9 mouse cellular contexts compared by ENCODE assay signal in genomic region chr1:171470371-171470871, GRCm38 (mm10). TPM values are rescaled to one million over a fixed set of nuclear protein-coding genes. Genes with fewer than 3 reads are reported as not detected.
DNase-seq lines count a peak whose midpoint lies in the region; ATAC-seq and TF ChIP-seq lines count a peak whose summit lies in the region.
"Had no signal": no experiment of that assay in that cellular context is flagged by ENCODE, and none has a peak within 500 bp of the region (broad histone marks: within the 10 kb centered on the region; RNA-seq: fewer than 3 reads in every experiment).

No protein-coding gene starts in this region.

- intact Hi-C loops in gastrocnemius, adult 2 months (cut with DNase I): loop anchor here (2.0 to 10.0 kb wide), 2 partner anchors 56 to 96 kb away; partner anchors contain the start of genes Tstd1 and Usf1

- H3K27me3 ChIP-seq in lung, embryonic 16.5 days (ENCODE audit: control insufficient read depth, insufficient read depth, low read depth, low read length): no peaks in the 10 kb centered on the region
- H3K27me3 ChIP-seq: neural tube, embryonic 13.5 days had no signal

- peak; percentile 53 for DNase-seq in gastrocnemius, adult 2 months
- no peak for DNase-seq in gastrocnemius, postnatal 25 days
- peak; percentile 36 for DNase-seq in MN1 (ENCODE audit: low spot score)
- peak; percentile 68 to 80 for DNase-seq in cerebellum, postnatal 10 days
- peak; percentile 48 for DNase-seq in heart, adult 8-10 months (ENCODE audit: low spot score)
- peak; percentile 78 for DNase-seq in kidney, postnatal 10 days
- peak; percentile 41 for DNase-seq in spleen, adult 12 weeks (ENCODE audit: low spot score)

- H3K4me2 ChIP-seq in lung, embryonic 16.5 days (ENCODE audit: low read depth, low read length): no peak overlapping the region
- H3K4me2 ChIP-seq: neural tube, embryonic 13.5 days had no signal

- no peak overlapping the region for H3K4me3 ChIP-seq in gastrocnemius, adult 2 months
- no peak overlapping the region for H3K4me3 ChIP-seq in lung, embryonic 16.5 days (ENCODE audit: low read length)
- H3K4me3 ChIP-seq: neural tube, embryonic 13.5 days had no signal

- TF ChIP-seq CTCF in gastrocnemius, adult 2 months (IDR thresholded peaks at IDR 0.05): peak; percentile 88

- no peaks in the 10 kb centered on the region for H3K9me3 ChIP-seq in lung, embryonic 16.5 days (ENCODE audit: control insufficient read depth, low read length)
- H3K9me3 ChIP-seq: neural tube, embryonic 13.5 days had no signal

- H3K4me1 ChIP-seq in lung, embryonic 16.5 days (replicated peaks; ENCODE audit: control insufficient read depth, insufficient read depth, low read length): peaks cover 7% of the 10 kb centered on the region; the same call in 1 of the 2 replicates
- H3K4me1 ChIP-seq: neural tube, embryonic 13.5 days had no signal

- ATAC-seq in lung, embryonic 16.5 days (ENCODE audit: low read depth): peak; percentile 69

- H3K9ac ChIP-seq in lung, embryonic 16.5 days (ENCODE audit: low read length): no peak overlapping the region
- H3K9ac ChIP-seq: neural tube, embryonic 13.5 days had no signal

- H3K27ac ChIP-seq in gastrocnemius, adult 2 months: no peak overlapping the region
- peak overlapping the region; percentile 9; the same call in 1 of the 2 replicates for H3K27ac ChIP-seq in lung, embryonic 16.5 days (ENCODE audit: low read length)
- H3K27ac ChIP-seq: neural tube, embryonic 13.5 days had no signal

- H3K36me3 ChIP-seq in lung, embryonic 16.5 days (ENCODE audit: control insufficient read depth, insufficient read depth, low read length): no peaks in the 10 kb centered on the region
- H3K36me3 ChIP-seq: neural tube, embryonic 13.5 days had no signal

- WGBS in lung, embryonic 16.5 days: 24% methylated on average over 7 of the region's 7 CpGs

RNA-seq across cellular contexts. Expression of gene Alyref2, which starts 32.9 kb away (rescaled TPM):
- 1 to 10 TPM; 1.3 to 1.7 TPM for total RNA-seq in gastrocnemius, adult 2 months (2021)
- total RNA-seq in gastrocnemius, postnatal 25 days (2021): 1 to 10 TPM; 1.6 to 1.9 TPM
- 1 to 10 TPM; 1.8 to 2.8 (median 2.1) TPM for total RNA-seq in heart, adult 8-10 months (2022)
- polyA plus RNA-seq in lung, embryonic 16.5 days (2015; fragmentation: Nextera tagmentation; extraction: Ambion mirVana): 11.8 and 13.6 TPM in 2 replicates

RNA-seq across cellular contexts. Expression of gene F11r, which starts 33.1 kb away (rescaled TPM):
- total RNA-seq in gastrocnemius, adult 2 months (2021): 1 to 10 TPM; 4.2 to 6.0 TPM
- total RNA-seq in gastrocnemius, postnatal 25 days (2021): 1 to 10 TPM; 6.2 to 6.9 TPM
- total RNA-seq in heart, adult 8-10 months (2022): 10 to 100 TPM; 34.5 to 36.2 (median 35.6) TPM
- polyA plus RNA-seq in lung, embryonic 16.5 days (2015; fragmentation: Nextera tagmentation; extraction: Ambion mirVana): 134 and 145 TPM in 2 replicates

RNA-seq across cellular contexts. Expression of gene Tstd1, which starts 51.7 kb away (rescaled TPM):
- under 1 TPM; 0.84 to 0.92 TPM for total RNA-seq in gastrocnemius, adult 2 months (2021)
- 1 to 10 TPM in 1 of 2 experiments, under 1 TPM in 1; 0.95 to 1.3 TPM for total RNA-seq in gastrocnemius, postnatal 25 days (2021)
- total RNA-seq in heart, adult 8-10 months (2022): 1 to 10 TPM in 3 of 4 experiments, under 1 TPM in 1; 0.75 to 2.0 (median 1.3) TPM
- polyA plus RNA-seq in lung, embryonic 16.5 days (2015; fragmentation: Nextera tagmentation; extraction: Ambion mirVana): 5.9 and 8.4 TPM in 2 replicates

RNA-seq across cellular contexts. Expression of gene Usf1, which starts 59.3 kb away (rescaled TPM):
- total RNA-seq in gastrocnemius, adult 2 months (2021): 10 to 100 TPM; 29.9 to 36.8 TPM
- 10 to 100 TPM; 24.6 to 25.2 TPM for total RNA-seq in gastrocnemius, postnatal 25 days (2021)
- total RNA-seq in heart, adult 8-10 months (2022): 10 to 100 TPM; 43.0 to 48.4 (median 45.2) TPM
- 73.6 and 81.7 TPM in 2 replicates for polyA plus RNA-seq in lung, embryonic 16.5 days (2015; fragmentation: Nextera tagmentation; extraction: Ambion mirVana)

Comparison
In these comparisons a context has a peak if more than half of its experiments do, and no peak if none do; other contexts are left out.
1. RNA of gene F11r, which starts 33.1 kb away (total RNA-seq): 34.5 to 36.2 TPM in heart, adult 8-10 months; 6.2 to 6.9 TPM in gastrocnemius, postnatal 25 days and 4.2 to 6.0 TPM in gastrocnemius, adult 2 months; every median in the first group is over 4 times any median in the second.